Mouse (Mus musculus) G1E (cell line): ENCODE data around the gene Gm10382.

Experiments used
- CTCF ChIP-seq: IDR thresholded peaks from 2 replicates; pipeline ENCODE4 v1.5.1; 2012; ENCODE audit warnings: low read depth, low read length, inconsistent platforms, mixed read lengths
- GATA1 ChIP-seq: IDR thresholded peaks from 2 replicates; pipeline ENCODE4 v1.6.1; 2012; ENCODE audit warnings: borderline replicate concordance, low read length, inconsistent platforms, mixed read lengths
- TAL1 ChIP-seq: conservative IDR thresholded peaks from 2 replicates; pipeline ENCODE4 v1.6.1; 2012; ENCODE audit warnings: low read depth, low read length, inconsistent platforms, mixed read lengths

GRCm38 (mm10) chr5:125400903-125401302, 11.8 kb downstream of the Gm10382 start:
- no peak for TF ChIP-seq CTCF
- no peak for TF ChIP-seq GATA1
- TF ChIP-seq TAL1, result no peak
